Mouse (Mus musculus) neutrophil, adult 59 days (primary cell): ENCODE data around the gene Tap1. TPM values are rescaled to one million over a fixed set of nuclear protein-coding genes. Genes with fewer than 3 reads are reported as not detected.

ENCODE experiments used
- total RNA-seq, 2 experiments: library from RNA; stranded (reverse); gene quantifications; 1 replicate in 1 of 2; 2 replicates in 1 of 2; pipeline ENCODE4 v1.2.4; 2023

Tap1 gene
- 10 to 100 TPM; 52.6 to 57.7 TPM for total RNA-seq

GRCm38 (mm10) chr17:34187261-34187916 is at the start of gene Tap1, which contains the start of gene Psmb9:
Gene Tap1 (plus strand): TSS chr17:34187553.
Gene Psmb9 (minus strand): TSS chr17:34187764.

GRCm38 (mm10) chr17:34143033-34143432 is 44.3 kb upstream of the Tap1 start, which contains the start of gene H2-DMb2:
Gene H2-DMb2 (plus strand): TSS chr17:34143307.

GRCm38 (mm10) chr17:34152923-34153322 is 34.4 kb upstream of the Tap1 start, which contains the start of gene H2-DMb1:
Gene H2-DMb1 (plus strand): TSS chr17:34153072.

GRCm38 (mm10) chr17:34196941-34197894 is 9.9 kb downstream of the Tap1 start, which contains the start of gene Psmb8:
Gene Psmb8 (plus strand): TSS chr17:34197721.

GRCm38 (mm10) chr17:34203444-34203843 is 16.1 kb downstream of the Tap1 start, which contains the start of gene Tap2:
Gene Tap2 (plus strand): TSS chr17:34203527.

GRCm38 (mm10) chr17:34238706-34239105 is 51.4 kb downstream of the Tap1 start, which contains the start of gene H2-Ob:
Gene H2-Ob (plus strand): TSS chr17:34238903.

Other genes starting within 250 kb of the Tap1 start
- 10 to 100 TPM; 56.6 to 57.6 TPM for gene Pfdn6, start 247.2 kb upstream of the Tap1 start, total RNA-seq
- 10 to 100 TPM; 18.7 to 20.9 TPM for gene Wdr46, start 246.9 kb upstream of the Tap1 start, total RNA-seq
- 10 to 100 TPM; 10.7 to 12.0 TPM for gene B3galt4, start 236.1 kb upstream of the Tap1 start, total RNA-seq
- gene Vps52, start 231.7 kb upstream of the Tap1 start, total RNA-seq: 10 to 100 TPM; 51.7 to 59.1 TPM
- 100 to 1,000 TPM; 438 to 472 TPM for gene Rps18, start 231.6 kb upstream of the Tap1 start, total RNA-seq
- 100 to 1,000 TPM; 950 to 982 TPM for gene H2-K1, start 187.2 kb upstream of the Tap1 start, total RNA-seq
- 10 to 100 TPM; 13.7 to 14.8 TPM for gene Ring1, start 162.9 kb upstream of the Tap1 start, total RNA-seq
- 10 to 100 TPM; 69.5 to 70.9 TPM for gene H2-Ke6, start 159.5 kb upstream of the Tap1 start, total RNA-seq
- gene Slc39a7, start 155.9 kb upstream of the Tap1 start, total RNA-seq: 10 to 100 TPM; 60.0 to 81.8 TPM
- gene Rxrb, start 155.7 kb upstream of the Tap1 start, total RNA-seq: 10 to 100 TPM; 57.4 to 59.4 TPM
- gene Col11a2, start 148.1 kb upstream of the Tap1 start, total RNA-seq: 1 to 10 TPM; 4.2 to 7.9 TPM
- 1 to 10 TPM; 1.5 to 1.8 TPM for gene H2-Oa, start 95.2 kb upstream of the Tap1 start, total RNA-seq
- 10 to 100 TPM; 52.3 to 73.6 TPM for gene H2-DMa, start 68.0 kb upstream of the Tap1 start, total RNA-seq
- gene Brd2, start 64.9 kb upstream of the Tap1 start, total RNA-seq: 100 to 1,000 TPM; 173 to 194 TPM
- gene H2-DMb2, start 44.2 kb upstream of the Tap1 start, total RNA-seq: 10 to 100 TPM; 23.5 to 25.0 TPM
- gene H2-DMb1, start 34.5 kb upstream of the Tap1 start, total RNA-seq: 10 to 100 TPM; 34.0 to 36.4 TPM
- 10 to 100 TPM; 87.2 to 92.0 TPM for gene Psmb9, start 211 bp downstream of the Tap1 start, total RNA-seq
- gene Psmb8, start 10.2 kb downstream of the Tap1 start, total RNA-seq: 100 to 1,000 TPM in 1 of 2 experiments, 10 to 100 TPM in 1; 99.8 to 111 TPM
- 10 to 100 TPM; 71.9 to 84.9 TPM for gene Tap2, start 16.0 kb downstream of the Tap1 start, total RNA-seq
- 1 to 10 TPM; 2.9 to 3.4 TPM for gene H2-Ob, start 51.4 kb downstream of the Tap1 start, total RNA-seq
- 10 to 100 TPM; 45.1 to 87.0 TPM for gene H2-Ab1, start 70.1 kb downstream of the Tap1 start, total RNA-seq
- gene H2-Aa, start 100.3 kb downstream of the Tap1 start, total RNA-seq: 10 to 100 TPM; 40.3 to 76.5 TPM
- gene H2-Eb1, start 118.3 kb downstream of the Tap1 start, total RNA-seq: 10 to 100 TPM; 19.5 to 42.5 TPM
- gene H2-Eb2, start 138.1 kb downstream of the Tap1 start, total RNA-seq: under 1 TPM; 0.09 to 0.13 TPM
- 1 to 10 TPM; 3.3 TPM for gene Btnl2, start 167.3 kb downstream of the Tap1 start, total RNA-seq
- gene Btnl1, start 189.6 kb downstream of the Tap1 start, total RNA-seq: not detected
- gene BC051142, start 211.3 kb downstream of the Tap1 start, total RNA-seq: under 1 TPM; 0.57 to 0.69 TPM